Mouse (Mus musculus) liver, adult 2 months (tissue): ENCODE data around the gene Bod1l. TPM values are rescaled to one million over a fixed set of nuclear protein-coding genes. Genes with fewer than 3 reads are reported as not detected.

Experiments used
- DNase-seq: peaks from one replicate; pipeline ENCODE4 v3.0.0-alpha.2; 2011; ENCODE audit warnings: low read depth, low spot score; ENCODE audit errors: extremely low read depth
- H3K27ac ChIP-seq: fragments of 200-500 bp; replicated peaks from 2 replicates; pipeline ENCODE4 v1.5.1; 2012; ENCODE audit warnings: low read depth, mild to moderate bottlenecking, control low read depth, inconsistent platforms, low read length; ENCODE audit not compliant: insufficient read depth
- H3K27me3 ChIP-seq: fragments of 200-500 bp; 2 replicates; pipeline ENCODE4 v1.6.1; 2012; ENCODE audit warnings: mild to moderate bottlenecking, moderate library complexity, low read length, inconsistent platforms; ENCODE audit not compliant: control insufficient read depth, insufficient read depth
- H3K36me3 ChIP-seq: fragments of 200-500 bp; 2 replicates; pipeline ENCODE4 v1.6.1; 2012; ENCODE audit warnings: low read length, inconsistent platforms; ENCODE audit not compliant: control insufficient read depth, insufficient read depth
- H3K4me1 ChIP-seq: fragments of 200-500 bp; 2 replicates; pipeline ENCODE4 v1.6.1; 2011; ENCODE audit warnings: low read length; ENCODE audit not compliant: control insufficient read depth, insufficient read depth
- H3K4me3 ChIP-seq: fragments of 200-500 bp; 2 replicates; pipeline ENCODE4 v1.5.1; 2011; ENCODE audit warnings: low read depth, mild to moderate bottlenecking, control low read depth, low read length, moderate library complexity; ENCODE audit not compliant: insufficient read depth
- H3K79me2 ChIP-seq: fragments of 200-500 bp; 2 replicates; pipeline ENCODE4 v1.6.1; 2012; ENCODE audit warnings: inconsistent platforms, mild to moderate bottlenecking, low read length, moderate library complexity; ENCODE audit not compliant: control insufficient read depth, insufficient read depth
- H3K9ac ChIP-seq: fragments of 200-500 bp; 2 replicates; pipeline ENCODE4 v1.6.1; 2012; ENCODE audit warnings: low read depth, mild to moderate bottlenecking, control low read depth, inconsistent platforms, low read length
- CTCF ChIP-seq: fragments of 200-500 bp; IDR thresholded peaks from 2 replicates; pipeline ENCODE4 v1.5.1; 2011; ENCODE audit warnings: low read depth, low read length, control low read depth
- POLR2A ChIP-seq: fragments of 200-500 bp; IDR thresholded peaks from 2 replicates; pipeline ENCODE4 v1.6.1; 2011; ENCODE audit warnings: low read length, control low read depth; ENCODE audit not compliant: insufficient read depth; ENCODE audit errors: extremely low read depth
- WGBS: fragments of 180-500 bp; shearing (Covaris S2); methylation state at CpG from one replicate; pipeline ENCODE4 v1.1.7; 2018; 5-methylcytosine and 5-hydroxymethylcytosine counted together
- polyA plus RNA-seq: library from polyadenylated mRNA; depleted of rRNA; stranded (reverse); fragments of >200 nt; gene quantifications from 2 replicates; pipeline ENCODE4 v1.2.3, GENCODE M21; 2012
- total RNA-seq: library from RNA; depleted of rRNA; stranded (reverse); fragments of >200 nt; gene quantifications from 2 replicates; pipeline ENCODE4 v1.2.3, GENCODE M21; 2014

Bod1l gene
- total and polyA plus RNA-seq, 2 experiments, result 1.5 to 9.3 TPM

GRCm38 (mm10) chr5:41756396-41756795 is 87.7 kb downstream of the Bod1l start:
- Histone ChIP-seq H3K36me3 (no peaks in the 10 kb centered on the region), H3K79me2 (no peaks in the 10 kb centered on the region), H3K4me1 (no peaks in the 10 kb centered on the region), H3K9ac (no peak overlapping the region), H3K27ac (no peak overlapping the region), H3K4me3 (no peak overlapping the region), H3K27me3 (peaks cover 6% of the 10 kb centered on the region)
- WGBS, result 8% methylated on average over 4 of the region's 4 CpGs
- TF ChIP-seq CTCF (no peak), POLR2A (no peak)
- no peak for DNase-seq

- no peaks in the 10 kb centered on the region for H3K79me2 ChIP-seq
- H3K27me3 ChIP-seq, result peaks cover 9% of the 10 kb centered on the region
- no peak overlapping the region for H3K9ac ChIP-seq
- H3K36me3 ChIP-seq, result no peaks in the 10 kb centered on the region
- no peak overlapping the region for H3K27ac ChIP-seq
- H3K4me1 ChIP-seq, result no peaks in the 10 kb centered on the region
- DNase-seq, result no peak
- no peak overlapping the region for H3K4me3 ChIP-seq
- no peak for TF ChIP-seq POLR2A
- no peak for TF ChIP-seq CTCF
- 4% methylated on average over 23 of the region's 23 CpGs for WGBS
These were observed 88.6 kb downstream of the Bod1l start for GRCm38 (mm10) chr5:41755373-41755960.

- 2% methylated on average over 16 of the region's 16 CpGs for WGBS
- Histone ChIP-seq H3K4me3 (no peak overlapping the region), H3K79me2 (no peaks in the 10 kb centered on the region), H3K27me3 (peaks cover 9% of the 10 kb centered on the region), H3K36me3 (no peaks in the 10 kb centered on the region), H3K4me1 (no peaks in the 10 kb centered on the region), H3K27ac (no peak overlapping the region), H3K9ac (no peak overlapping the region)
- DNase-seq, result no peak
- TF ChIP-seq CTCF, result no peak
These were observed 89.3 kb downstream of the Bod1l start for GRCm38 (mm10) chr5:41754836-41755235.

GRCm38 (mm10) chr5:41754226-41754775 is 89.8 kb downstream of the Bod1l start:
- 4% methylated on average over 17 of the region's 17 CpGs for WGBS
- Histone ChIP-seq H3K36me3 (no peaks in the 10 kb centered on the region), H3K79me2 (no peaks in the 10 kb centered on the region), H3K4me3 (no peak overlapping the region), H3K4me1 (no peaks in the 10 kb centered on the region), H3K9ac (no peak overlapping the region), H3K27me3 (peaks cover 9% of the 10 kb centered on the region), H3K27ac (no peak overlapping the region)
- no peak for TF ChIP-seq POLR2A
- no peak for TF ChIP-seq CTCF
- DNase-seq, result no peak

- WGBS, result 38% methylated on average over 4 of the region's 4 CpGs
- H3K27ac ChIP-seq, result no peak overlapping the region
- TF ChIP-seq CTCF (no peak), POLR2A (no peak)
- no peak for DNase-seq
- H3K27me3 ChIP-seq, result peaks cover 12% of the 10 kb centered on the region
- no peak overlapping the region for H3K9ac ChIP-seq
- no peak overlapping the region for H3K4me3 ChIP-seq
- no peaks in the 10 kb centered on the region for H3K4me1 ChIP-seq
- no peaks in the 10 kb centered on the region for H3K79me2 ChIP-seq
- H3K36me3 ChIP-seq, result no peaks in the 10 kb centered on the region
These were observed 91.4 kb downstream of the Bod1l start for GRCm38 (mm10) chr5:41752721-41753120.
